Mouse (Mus musculus): ENCODE measurements around the gene Gm10642. TPM values are rescaled to one million over a fixed set of nuclear protein-coding genes. Genes with fewer than 3 reads are reported as not detected.

The Gm10642 gene
- polyA plus RNA-seq, 1 experiment from 2014 or later: 0.47 TPM

Other genes starting within 250 kb of the Gm10642 start
- gene Ccnb2, start 234.7 kb upstream of the Gm10642 start, polyA plus RNA-seq (2016; fragmentation: Nextera tagmentation; extraction: Ambion mirVana): 174 and 176 TPM in 2 replicates
- 43.0 and 45.8 TPM in 2 replicates for gene Rnf111, start 152.5 kb upstream of the Gm10642 start, polyA plus RNA-seq (2016; fragmentation: Nextera tagmentation; extraction: Ambion mirVana)
- 79.7 and 85.8 TPM in 2 replicates for gene Sltm, start 113.5 kb upstream of the Gm10642 start, polyA plus RNA-seq (2016; fragmentation: Nextera tagmentation; extraction: Ambion mirVana)
- 13.4 and 13.7 TPM in 2 replicates for gene Mindy2, start 923 bp downstream of the Gm10642 start, polyA plus RNA-seq (2016; fragmentation: Nextera tagmentation; extraction: Ambion mirVana)
- gene Adam10, start 22.7 kb downstream of the Gm10642 start, polyA plus RNA-seq (2016; fragmentation: Nextera tagmentation; extraction: Ambion mirVana): 78.8 and 80.0 TPM in 2 replicates